Mouse (Mus musculus): ENCODE measurements around the gene Fam126a. TPM values are rescaled to one million over a fixed set of nuclear protein-coding genes. Genes with fewer than 3 reads are reported as not detected.

The Fam126a gene
- total RNA-seq, 2 experiments from 2014 or later: 16.4 to 17.6 TPM

Other genes starting within 250 kb of the Fam126a start
- gene Pus7, start 247.0 kb downstream of the Fam126a start, total RNA-seq (2021): 10 to 100 TPM; 18.1 TPM
- gene Rint1, start 243.0 kb downstream of the Fam126a start, total RNA-seq (2021): 10 to 100 TPM; 22.6 to 22.9 TPM
- gene Tomm7, start 186.5 kb downstream of the Fam126a start, total RNA-seq (2021): 10 to 100 TPM; 82.3 to 88.1 TPM
- gene Klhl7, start 69.9 kb upstream of the Fam126a start, total RNA-seq (2021): 10 to 100 TPM; 89.5 to 98.3 TPM
- gene Nupl2, start 134.3 kb upstream of the Fam126a start, total RNA-seq (2021): 10 to 100 TPM; 11.1 to 13.1 TPM

Measured in left cerebral cortex, postnatal 25 days (tissue).